ENCODE assay signal across 8 mouse cellular contexts in genomic region chr2:156202848-156203437, GRCm38 (mm10). TPM values are rescaled to one million over a fixed set of nuclear protein-coding genes. Genes with fewer than 3 reads are reported as not detected.
DNase-seq lines count a peak whose midpoint lies in the region; ATAC-seq and TF ChIP-seq lines count a peak whose summit lies in the region.

No protein-coding gene starts in this region.

- peaks cover 40% of the 10 kb centered on the region for H3K4me1 ChIP-seq in heart, embryonic 16.5 days (ENCODE audit: control insufficient read depth, insufficient read depth, low read length)

- H3K4me2 ChIP-seq in heart, embryonic 16.5 days (ENCODE audit: low read depth, low read length), result peak overlapping the region; percentile 34; the same call in 1 of the 2 replicates

- no peaks in the 10 kb centered on the region for H3K27me3 ChIP-seq in heart, embryonic 16.5 days (ENCODE audit: control insufficient read depth, insufficient read depth, low read length)

- H3K27ac ChIP-seq in heart, embryonic 16.5 days (ENCODE audit: low read length), result peak overlapping the region; percentile 86
- H3K27ac ChIP-seq in layer of hippocampus, adult 2 months, result peak overlapping the region; percentile 67

- H3K9me3 ChIP-seq in heart, embryonic 16.5 days (replicated peaks; ENCODE audit: control insufficient read depth, low read length), result no peaks in the 10 kb centered on the region

- H3K36me3 ChIP-seq in heart, embryonic 16.5 days (ENCODE audit: control insufficient read depth, insufficient read depth), result peaks cover 6% of the 10 kb centered on the region; the same call in 1 of the 2 replicates

- DNase-seq in 3134 (ENCODE audit: extremely low read depth, insufficient read length, low spot score), result peak; percentile 59
- DNase-seq in Muller cell, postnatal 12 days (ENCODE audit: inconsistent ontology term), result peak; percentile 86
- peak; percentile 26 to 68 for DNase-seq in cerebellum, postnatal 4 days (ENCODE audit: low spot score in 2 of 2)
- DNase-seq in layer of hippocampus, adult 2 months (ENCODE audit: low spot score in 2 of 2), result peak; percentile 39 to 55
- DNase-seq in yolk sac, embryonic 10.5 days (ENCODE audit: low spot score), result peak; percentile 33
- DNase-seq in thymus, postnatal 0 days (ENCODE audit: low spot score), result no peak

- peak; percentile 69 for ATAC-seq in heart, embryonic 16.5 days (replicated peaks; ENCODE audit: extremely low read depth, insufficient read depth, low FRiP score)
- 0 out of 2 replicates have a peak, but pooled peaks have one; percentile 31 for ATAC-seq in megakaryocyte progenitor cell, adult 5-6 weeks (replicated peaks; ENCODE audit: poor library complexity)

- WGBS in heart, embryonic 16.5 days, result 20% methylated on average over 3 of the region's 3 CpGs

- no peak for TF ChIP-seq CTCF in layer of hippocampus, adult 2 months (conservative IDR thresholded peaks at IDR 0.05)

- 0 out of 2 replicates have a peak overlapping the region, but pooled peaks have one; percentile 18 for H3K4me3 ChIP-seq in heart, embryonic 16.5 days (ENCODE audit: low read length)
- no peak overlapping the region for H3K4me3 ChIP-seq in layer of hippocampus, adult 2 months

- no peak overlapping the region for H3K9ac ChIP-seq in heart, embryonic 16.5 days (ENCODE audit: low read length)

RNA-seq across cellular contexts. Expression of gene Phf20, which starts 6.7 kb away (rescaled TPM):
- polyA plus RNA-seq in heart, embryonic 16.5 days (2015; fragmentation: Nextera tagmentation; extraction: Ambion mirVana), result 43.0 and 46.5 TPM in 2 replicates
- total RNA-seq in layer of hippocampus, adult 2 months (2021), result 100 to 1,000 TPM; 106 to 116 TPM
- 42.8 and 46.8 TPM in 2 replicates for total RNA-seq in megakaryocyte progenitor cell, adult 5-6 weeks (2015)
- total RNA-seq in megakaryocyte progenitor cell, adult 5-6 weeks (2017), result 53.8 and 61.2 TPM in 2 replicates
- 56.7 and 62.7 TPM in 2 replicates for polyA plus RNA-seq in thymus, postnatal 0 days (2015; fragmentation: Nextera tagmentation; extraction: Ambion mirVana)

RNA-seq across cellular contexts. Expression of gene Rbm39, which starts 22.9 kb away (rescaled TPM):
- polyA plus RNA-seq in heart, embryonic 16.5 days (2015; fragmentation: Nextera tagmentation; extraction: Ambion mirVana), result 355 and 375 TPM in 2 replicates
- total RNA-seq in layer of hippocampus, adult 2 months (2021), result 100 to 1,000 TPM; 346 to 390 TPM
- total RNA-seq in megakaryocyte progenitor cell, adult 5-6 weeks (2015), result 515 and 549 TPM in 2 replicates
- 502 and 605 TPM in 2 replicates for total RNA-seq in megakaryocyte progenitor cell, adult 5-6 weeks (2017)
- polyA plus RNA-seq in thymus, postnatal 0 days (2015; fragmentation: Nextera tagmentation; extraction: Ambion mirVana), result 783 and 898 TPM in 2 replicates

RNA-seq across cellular contexts. Expression of gene Nfs1, which starts 59.0 kb away (rescaled TPM):
- polyA plus RNA-seq in heart, embryonic 16.5 days (2015; fragmentation: Nextera tagmentation; extraction: Ambion mirVana), result 70.3 and 75.0 TPM in 2 replicates
- total RNA-seq in layer of hippocampus, adult 2 months (2021), result 10 to 100 TPM; 41.6 to 45.2 TPM
- 54.3 and 71.4 TPM in 2 replicates for total RNA-seq in megakaryocyte progenitor cell, adult 5-6 weeks (2015)
- 32.4 and 35.0 TPM in 2 replicates for total RNA-seq in megakaryocyte progenitor cell, adult 5-6 weeks (2017)
- 51.4 and 51.5 TPM in 2 replicates for polyA plus RNA-seq in thymus, postnatal 0 days (2015; fragmentation: Nextera tagmentation; extraction: Ambion mirVana)

RNA-seq across cellular contexts. Expression of gene Romo1, which starts 59.1 kb away (rescaled TPM):
- polyA plus RNA-seq in heart, embryonic 16.5 days (2015; fragmentation: Nextera tagmentation; extraction: Ambion mirVana), result 338 and 361 TPM in 2 replicates
- total RNA-seq in layer of hippocampus, adult 2 months (2021), result 100 to 1,000 TPM; 149 to 160 TPM
- 104 and 134 TPM in 2 replicates for total RNA-seq in megakaryocyte progenitor cell, adult 5-6 weeks (2015)
- total RNA-seq in megakaryocyte progenitor cell, adult 5-6 weeks (2017), result 13.2 and 27.2 TPM in 2 replicates
- polyA plus RNA-seq in thymus, postnatal 0 days (2015; fragmentation: Nextera tagmentation; extraction: Ambion mirVana), result 490 and 536 TPM in 2 replicates
